Mouse (Mus musculus) midbrain, embryonic 16.5 days (tissue): ENCODE results near the gene Olfr509. TPM values are rescaled to one million over a fixed set of nuclear protein-coding genes. Genes with fewer than 3 reads are reported as not detected.
"Not testable (repeated sequence)": the region's sequence is repeated elsewhere in the genome, so short reads cannot be mapped to it uniquely, and the experiment has no call there.

Source experiments
- ATAC-seq: fragments of 200-750 bp; cut with Nextera tagmentation; 2 replicates; pipeline ENCODE4 v1.8.0; 2017; ENCODE audit warnings: moderate TSS enrichment
- H3K27ac ChIP-seq: fragments of 300-500 bp; sonication (generic); 2 replicates; pipeline ENCODE4 v1.5.1; 2014; ENCODE audit warnings: mild to moderate bottlenecking, low read length, mixed read lengths
- H3K27me3 ChIP-seq: fragments of 300-500 bp; sonication (generic); 2 replicates; pipeline ENCODE4 v1.6.1; 2014; ENCODE audit warnings: low read depth, low read length, mixed read lengths; ENCODE audit not compliant: control insufficient read depth, insufficient read depth
- H3K36me3 ChIP-seq: fragments of 300-500 bp; sonication (generic); 2 replicates; pipeline ENCODE4 v1.6.1; 2014; ENCODE audit warnings: mild to moderate bottlenecking, low read length, moderate library complexity, mixed read lengths; ENCODE audit not compliant: control insufficient read depth, insufficient read depth
- H3K4me1 ChIP-seq: fragments of 300-500 bp; sonication (generic); 2 replicates; pipeline ENCODE4 v1.6.1; 2014; ENCODE audit warnings: mild to moderate bottlenecking, low read length, mixed read lengths; ENCODE audit not compliant: control insufficient read depth, insufficient read depth
- H3K4me2 ChIP-seq: fragments of 300-500 bp; sonication (generic); 2 replicates; pipeline ENCODE4 v1.6.1; 2014; ENCODE audit warnings: mild to moderate bottlenecking, low read length, mixed read lengths
- H3K4me3 ChIP-seq: fragments of 300-500 bp; sonication (generic); 2 replicates; pipeline ENCODE4 v1.5.1; 2014; ENCODE audit warnings: low read depth, mild to moderate bottlenecking, low read length, moderate library complexity, mixed read lengths
- H3K9ac ChIP-seq: fragments of 300-500 bp; sonication (generic); 2 replicates; pipeline ENCODE4 v1.6.1; 2014; ENCODE audit warnings: low read depth, low read length, mixed read lengths
- H3K9me3 ChIP-seq: fragments of 300-500 bp; sonication (generic); replicated peaks from 2 replicates; pipeline ENCODE4 v1.6.1; 2014; ENCODE audit warnings: mild to moderate bottlenecking, low read length, mixed read lengths; ENCODE audit not compliant: control insufficient read depth, poor library complexity, severe bottlenecking
- WGBS: fragments of 180-500 bp; shearing (Covaris S2); extraction: QIAGEN DNeasy Blood & Tissue Kit; methylation state at CpG from one replicate; pipeline ENCODE4 v1.1.7; 2014; 5-methylcytosine and 5-hydroxymethylcytosine counted together
- polyA plus RNA-seq: library from polyadenylated mRNA; unstranded; fragments of >200 nt; fragmentation: Nextera tagmentation; extraction: Ambion mirVana; gene quantifications from 2 replicates; pipeline ENCODE4 v1.2.1, GENCODE M21; 2015

Olfr509 gene
- polyA plus RNA-seq, 1 experiment from 2014 or later = not detected

GRCm38 (mm10) chr7:108610487-108610886, 41.2 kb downstream of the Olfr509 start, which contains the start of gene Olfr506:
Gene Olfr506 (plus strand): TSS chr7:108610787.
- H3K27ac ChIP-seq = no peak within 1 kb of the TSS
- no peaks in the 10 kb centered on the region for H3K9me3 ChIP-seq
- H3K4me1 ChIP-seq = no peaks in the 10 kb centered on the region
- no peak for ATAC-seq
- no peaks in the 10 kb centered on the region for H3K27me3 ChIP-seq
- H3K9ac ChIP-seq = no peak within 1 kb of the TSS
- H3K4me2 ChIP-seq = no peak within 1 kb of the TSS
- H3K36me3 ChIP-seq = no peaks in the 10 kb centered on the region
- no peak within 1 kb of the TSS for H3K4me3 ChIP-seq

DNA sequence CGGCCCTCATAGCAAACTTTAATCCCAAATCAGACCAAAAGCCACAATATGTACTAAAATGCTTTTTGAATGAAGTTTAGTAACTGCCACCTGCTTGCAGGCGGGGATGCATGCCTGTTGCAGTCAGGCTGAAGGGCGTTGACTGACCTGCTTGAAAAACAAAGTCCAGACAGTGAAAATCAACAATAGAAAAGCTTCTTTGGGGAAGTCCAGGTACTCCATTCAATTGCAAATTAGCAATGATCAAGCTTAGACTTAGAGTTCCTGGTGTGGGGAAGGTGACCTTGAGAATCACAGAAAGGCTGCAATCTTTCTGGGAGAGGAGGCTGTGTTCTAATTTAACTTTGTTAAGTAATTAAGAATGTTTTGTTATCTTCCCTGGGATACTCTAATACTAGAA, 49.8 kb downstream of the Olfr509 start:
- H3K27ac ChIP-seq, H3K27me3 ChIP-seq, H3K9me3 ChIP-seq, H3K4me1 ChIP-seq, H3K36me3 ChIP-seq, H3K4me2 ChIP-seq, ATAC-seq, H3K4me3 ChIP-seq, H3K9ac ChIP-seq: not testable (repeated sequence)
- WGBS = 74% methylated on average over 3 of the region's 3 CpGs

Other genes starting within 250 kb of the Olfr509 start
- gene Olfr497, start 231.5 kb downstream of the Olfr509 start, polyA plus RNA-seq = not detected in 2 replicates
- gene Olfr498, start 186.6 kb downstream of the Olfr509 start, polyA plus RNA-seq = not detected in 2 replicates
- gene Olfr502, start 126.8 kb downstream of the Olfr509 start, polyA plus RNA-seq = not detected in 2 replicates
- not detected in 2 replicates for gene Olfr503, start 107.4 kb downstream of the Olfr509 start, polyA plus RNA-seq
- gene Olfr504, start 86.1 kb downstream of the Olfr509 start, polyA plus RNA-seq = not detected in 2 replicates
- not detected in 2 replicates for gene Olfr506, start 41.1 kb downstream of the Olfr509 start, polyA plus RNA-seq
- not detected in 2 replicates for gene Olfr507, start 30.1 kb downstream of the Olfr509 start, polyA plus RNA-seq
- not detected in 2 replicates for gene Olfr508, start 21.9 kb downstream of the Olfr509 start, polyA plus RNA-seq
- gene Olfr510, start 14.5 kb upstream of the Olfr509 start, polyA plus RNA-seq = not detected in 2 replicates
- not detected in 2 replicates for gene Olfr512, start 61.4 kb upstream of the Olfr509 start, polyA plus RNA-seq
- not detected in 2 replicates for gene Olfr513, start 99.1 kb upstream of the Olfr509 start, polyA plus RNA-seq
- gene Olfr514, start 174.1 kb upstream of the Olfr509 start, polyA plus RNA-seq = not detected in 2 replicates
- not detected in 2 replicates for gene Olfr516, start 198.6 kb upstream of the Olfr509 start, polyA plus RNA-seq
- gene Olfr517, start 220.5 kb upstream of the Olfr509 start, polyA plus RNA-seq = not detected in 2 replicates
- gene Olfr518, start 233.1 kb upstream of the Olfr509 start, polyA plus RNA-seq = not detected in 2 replicates
- gene Olfr519, start 242.5 kb upstream of the Olfr509 start, polyA plus RNA-seq = not detected in 2 replicates